Mouse (Mus musculus) CH12.LX (cell line): ENCODE data around the gene Ciz1. TPM values are rescaled to one million over a fixed set of nuclear protein-coding genes. Genes with fewer than 3 reads are reported as not detected.

ENCODE experiments used
- DNase-seq: peaks from one replicate; pipeline ENCODE4 v3.0.0-alpha.2; 2013; ENCODE audit errors: extremely low read depth
- H3K27ac ChIP-seq: 2 replicates; pipeline ENCODE4 v1.5.1; 2012; ENCODE audit warnings: low read depth, mild to moderate bottlenecking, control low read depth, moderate library complexity; ENCODE audit not compliant: insufficient read depth
- H3K27me3 ChIP-seq: replicated peaks from 2 replicates; pipeline ENCODE3; 2012; ENCODE audit warnings: inconsistent platforms
- H3K36me3 ChIP-seq, 2 experiments: replicated peaks in 1 of 2; 2 replicates each; pipeline versions ENCODE3 to v1.6.1; 2012; ENCODE audit warnings: inconsistent platforms in 1 of 2, low read length in 1 of 2, mild to moderate bottlenecking in 1 of 2, mixed read lengths in 1 of 2, moderate library complexity in 1 of 2; ENCODE audit not compliant: control insufficient read depth in 1 of 2, insufficient read depth in 1 of 2
- H3K4me1 ChIP-seq, 2 experiments: 2 replicates each; pipeline ENCODE4 v1.6.1; 2012; ENCODE audit warnings: inconsistent platforms in 1 of 2, moderate library complexity in 1 of 2; ENCODE audit not compliant: insufficient read depth in 2 of 2, control insufficient read depth in 1 of 2
- H3K4me2 ChIP-seq: 2 replicates; pipeline ENCODE4 v1.6.1; 2012; ENCODE audit warnings: low read depth, mild to moderate bottlenecking, control low read depth; ENCODE audit not compliant: poor library complexity, insufficient read depth, severe bottlenecking
- H3K4me3 ChIP-seq, 3 experiments: fragments of 150-350 bp in 1 of 3; sonication (generic) in 1 of 3; replicated peaks in 1 of 3; 2 replicates each; pipeline versions ENCODE3 to v1.5.1; 2011 to 2012; ENCODE audit warnings: low read depth in 2 of 3, low read length in 2 of 3, mild to moderate bottlenecking in 2 of 3, moderate library complexity in 2 of 3, control low read depth in 1 of 3, improper control_type of control experiment in 1 of 3, inconsistent platforms in 1 of 3, mixed read lengths in 1 of 3; ENCODE audit not compliant: poor library complexity in 1 of 3
- H3K79me2 ChIP-seq: replicated peaks from 2 replicates; pipeline ENCODE4 v1.6.1; 2012; ENCODE audit warnings: mild to moderate bottlenecking, moderate library complexity; ENCODE audit not compliant: control insufficient read depth, poor library complexity, insufficient read depth, severe bottlenecking; ENCODE audit errors: extremely low read depth
- H3K9ac ChIP-seq: 2 replicates; pipeline ENCODE4 v1.6.1; 2012; ENCODE audit warnings: low read depth, mild to moderate bottlenecking, control low read depth, moderate library complexity; ENCODE audit not compliant: insufficient read depth
- H3K9me3 ChIP-seq: replicated peaks from 2 replicates; pipeline ENCODE3; 2012; ENCODE audit warnings: low read length, inconsistent platforms, mixed read lengths
- BHLHE40 ChIP-seq: IDR thresholded peaks from 2 replicates; pipeline ENCODE4 v1.6.1; 2011; ENCODE audit warnings: mild to moderate bottlenecking, low read depth, low read length, improper control_type of control experiment
- CHD2 ChIP-seq: IDR thresholded peaks from 2 replicates; pipeline ENCODE4 v1.6.1; 2011; ENCODE audit warnings: low read length, improper control_type of control experiment
- CTCF ChIP-seq, 2 experiments: IDR thresholded peaks in 1 of 2; conservative IDR thresholded peaks in 1 of 2; 2 replicates each; pipeline ENCODE4 v1.5.1; 2011 to 2012; ENCODE audit warnings: low read depth in 2 of 2, low read length in 2 of 2, improper control_type of control experiment in 1 of 2, inconsistent platforms in 1 of 2, mild to moderate bottlenecking in 1 of 2, moderate library complexity in 1 of 2
- E2F4 ChIP-seq: IDR thresholded peaks from 2 replicates; pipeline ENCODE4 v1.6.1; 2011; ENCODE audit warnings: low read depth, low read length, improper control_type of control experiment; ENCODE audit not compliant: insufficient replicate concordance
- ELF1 ChIP-seq: IDR thresholded peaks from 2 replicates; pipeline ENCODE4 v1.6.1; 2014; ENCODE audit warnings: low read depth, mild to moderate bottlenecking, inconsistent platforms, low read length, improper control_type of control experiment
- HCFC1 ChIP-seq: IDR thresholded peaks from 2 replicates; pipeline ENCODE4 v1.6.1; 2012; ENCODE audit warnings: low read depth, mild to moderate bottlenecking, inconsistent platforms, low read length, improper control_type of control experiment
- IRF4 ChIP-seq: IDR thresholded peaks from 2 replicates; pipeline ENCODE4 v1.6.1; 2014; ENCODE audit warnings: low read depth, mild to moderate bottlenecking, inconsistent platforms, low read length, improper control_type of control experiment
- JUN ChIP-seq: IDR thresholded peaks from 2 replicates; pipeline ENCODE4 v1.6.1; 2011; ENCODE audit warnings: low read depth, mild to moderate bottlenecking, low read length, improper control_type of control experiment, moderate library complexity; ENCODE audit not compliant: insufficient read depth
- KAT2A ChIP-seq: IDR thresholded peaks from 2 replicates; pipeline ENCODE4 v1.6.1; 2012; ENCODE audit warnings: low read length, improper control_type of control experiment, inconsistent platforms; ENCODE audit not compliant: insufficient replicate concordance
- MAFK ChIP-seq: IDR thresholded peaks from 2 replicates; pipeline ENCODE4 v1.6.1; 2011; ENCODE audit warnings: low read length, improper control_type of control experiment; ENCODE audit not compliant: insufficient replicate concordance
- MAX ChIP-seq: IDR thresholded peaks from 2 replicates; pipeline ENCODE4 v1.6.1; 2011; ENCODE audit warnings: low read length, improper control_type of control experiment
- MEF2A ChIP-seq: IDR thresholded peaks from 2 replicates; pipeline ENCODE4 v1.6.1; 2014; ENCODE audit warnings: low read depth, mild to moderate bottlenecking, inconsistent platforms, low read length, improper control_type of control experiment, borderline replicate concordance
- MXI1 ChIP-seq: IDR thresholded peaks from 2 replicates; pipeline ENCODE4 v1.6.1; 2011; ENCODE audit warnings: mild to moderate bottlenecking, low read depth, low read length, improper control_type of control experiment
- MYC ChIP-seq: IDR thresholded peaks from 2 replicates; pipeline ENCODE4 v1.6.1; 2011; ENCODE audit warnings: low read depth, mild to moderate bottlenecking, improper control_type of control experiment, low read length
- NELFE ChIP-seq: IDR thresholded peaks from 2 replicates; pipeline ENCODE4 v1.6.1; 2011; ENCODE audit warnings: low read depth, low read length, improper control_type of control experiment
- NRF1 ChIP-seq: IDR thresholded peaks from 2 replicates; pipeline ENCODE4 v1.6.1; 2014; ENCODE audit warnings: low read depth, mild to moderate bottlenecking, inconsistent platforms, low read length, improper control_type of control experiment, moderate library complexity
- POLR2A ChIP-seq: IDR thresholded peaks from 2 replicates; pipeline ENCODE4 v1.6.1; 2011; ENCODE audit warnings: low read depth, mild to moderate bottlenecking, improper control_type of control experiment, low read length
- POLR2AphosphoS2 ChIP-seq: IDR thresholded peaks from 2 replicates; pipeline ENCODE4 v1.6.1; 2011; ENCODE audit warnings: low read depth, low read length, improper control_type of control experiment
- RAD21 ChIP-seq: IDR thresholded peaks from 2 replicates; pipeline ENCODE4 v1.6.1; 2011; ENCODE audit warnings: low read depth, mild to moderate bottlenecking, low read length, improper control_type of control experiment, moderate library complexity
- SIN3A ChIP-seq: IDR thresholded peaks from 2 replicates; pipeline ENCODE4 v1.6.1; 2012; ENCODE audit warnings: low read length, improper control_type of control experiment, inconsistent platforms
- TBP ChIP-seq: conservative IDR thresholded peaks from 2 replicates; pipeline ENCODE4 v1.6.1; 2011; ENCODE audit warnings: low read depth, low read length, improper control_type of control experiment
- TCF12 ChIP-seq: IDR thresholded peaks from 2 replicates; pipeline ENCODE4 v1.6.1; 2014; ENCODE audit warnings: low read depth, mild to moderate bottlenecking, inconsistent platforms, low read length, improper control_type of control experiment
- USF1 ChIP-seq: IDR thresholded peaks from 2 replicates; pipeline ENCODE4 v1.6.1; 2014; ENCODE audit warnings: low read depth, mild to moderate bottlenecking, inconsistent platforms, low read length, improper control_type of control experiment
- ZC3H11A ChIP-seq: IDR thresholded peaks from 2 replicates; pipeline ENCODE4 v1.6.1; 2012; ENCODE audit warnings: low read depth, mild to moderate bottlenecking, inconsistent platforms, low read length, improper control_type of control experiment
- ZNF384 ChIP-seq: IDR thresholded peaks from 2 replicates; pipeline ENCODE4 v1.6.1; 2012; ENCODE audit warnings: low read depth, low read length, improper control_type of control experiment, inconsistent platforms
- dilution Hi-C: fragments of 300-500 bp; cut with MboI; formaldehyde crosslinking; loops from 2 replicates; pipeline ENCODE4 v1.14.3; 2020; ENCODE audit warnings: low sequenced_read_pairs; ENCODE audit not compliant: extremely low pct_unique_long_range_greater_than_20kb, extremely low pct_ligation_motif_present
- in situ Hi-C: fragments of 300-500 bp; cut with MboI; formaldehyde crosslinking; loops from 3 replicates; pipeline ENCODE4 v1.14.3; 2019; ENCODE audit warnings: low sequenced_read_pairs, low pct_ligation_motif_present, low pct_unique_long_range_greater_than_20kb, mixed read lengths
- polyA plus RNA-seq: library from polyadenylated mRNA; unstranded; fragments of >175 nt; gene quantifications from 2 replicates; pipeline ENCODE4 v1.2.1, GENCODE M21; 2012; ENCODE audit warnings: low read depth; ENCODE audit not compliant: insufficient read length
- total RNA-seq, 2 experiments: library from RNA; depleted of rRNA; stranded (reverse); fragments of 300-350 nt in 1 of 2; fragments of >200 nt in 1 of 2; gene quantifications; 2 replicates each; pipeline ENCODE4 v1.2.3; 2012 to 2014

Ciz1 gene
- total and polyA plus RNA-seq, 3 experiments, result 8.1 to 47.3 (median 20.4) TPM

GRCm38 (mm10) chr2:32305668-32306067 lies 46.5 kb upstream of the Ciz1 start:
- H3K36me3 ChIP-seq, result peaks cover 65 to 90% of the 10 kb centered on the region in 2 experiments
- no peak overlapping the region for H3K27ac ChIP-seq
- H3K4me3 ChIP-seq, result no peak overlapping the region
- peaks cover 8 to 18% of the 10 kb centered on the region in 2 experiments for H3K4me1 ChIP-seq
- in situ Hi-C loops, result no loop called here
- no peak overlapping the region for H3K4me2 ChIP-seq
- H3K9me3 ChIP-seq, result no peaks in the 10 kb centered on the region
- H3K9ac ChIP-seq, result no peak overlapping the region
- DNase-seq, result no peak
- no peaks in the 10 kb centered on the region for H3K79me2 ChIP-seq
- no peaks in the 10 kb centered on the region for H3K27me3 ChIP-seq
- dilution Hi-C loops, result no loop called here
- TF ChIP-seq POLR2A (no peak), MYC (no peak), MAFK (no peak), ZC3H11A (no peak), MEF2A (no peak), ELF1 (no peak), CHD2 (no peak), MXI1 (no peak), SIN3A (no peak)

GRCm38 (mm10) chr2:32306176-32306575 lies 46.0 kb upstream of the Ciz1 start:
- no peak for DNase-seq
- H3K4me1 ChIP-seq, result peaks cover 8 to 23% of the 10 kb centered on the region in 2 experiments
- H3K27ac ChIP-seq, result no peak overlapping the region
- H3K9ac ChIP-seq, result no peak overlapping the region
- dilution Hi-C loops, result no loop called here
- H3K9me3 ChIP-seq, result no peaks in the 10 kb centered on the region
- in situ Hi-C loops, result no loop called here
- H3K4me2 ChIP-seq, result no peak overlapping the region
- H3K79me2 ChIP-seq, result no peaks in the 10 kb centered on the region
- no peak overlapping the region for H3K4me3 ChIP-seq
- no peaks in the 10 kb centered on the region for H3K27me3 ChIP-seq
- peaks cover 65 to 85% of the 10 kb centered on the region in 2 experiments for H3K36me3 ChIP-seq
- TF ChIP-seq RAD21 (no peak), BHLHE40 (no peak), USF1 (no peak), MEF2A (no peak), ZC3H11A (no peak)

GRCm38 (mm10) chr2:32307247-32307798 lies 44.8 kb upstream of the Ciz1 start:
- TF ChIP-seq TBP (no peak), POLR2AphosphoS2 (no peak), IRF4 (no peak), MYC (no peak), HCFC1 (no peak), RAD21 (no peak), NELFE (no peak), TCF12 (no peak), MAFK (no peak), KAT2A (no peak), ELF1 (no peak), JUN (no peak), MAX (no peak), MEF2A (no peak), CTCF (conservative IDR thresholded peaks at IDR 0.05 in 1 of 2, IDR thresholded peaks at IDR 0.05 in 1 of 2; ENCODE audit: low read depth in 2 of 2, low read length in 2 of 2) (no peak), NRF1 (no peak), ZNF384 (no peak), E2F4 (no peak)
- peaks cover 57 to 74% of the 10 kb centered on the region in 2 experiments for H3K36me3 ChIP-seq

More at GRCm38 (mm10) chr2:32307247-32307798, 44.8 kb upstream of the Ciz1 start:
- in situ Hi-C loops (no loop called here), dilution Hi-C loops (no loop called here)
- Histone ChIP-seq H3K9me3 (no peaks in the 10 kb centered on the region), H3K4me2 (no peak overlapping the region), H3K27me3 (no peaks in the 10 kb centered on the region), H3K79me2 (no peaks in the 10 kb centered on the region), H3K9ac (no peak overlapping the region), H3K4me1 (peaks cover 11 to 28% of the 10 kb centered on the region in 2 experiments), H3K27ac (no peak overlapping the region), H3K4me3 (no peak overlapping the region)
- DNase-seq, result no peak
